Mouse (Mus musculus) A20 (cell line): ENCODE measurements at regions not wholly inside any gene's neighbourhood (a gene's known extent, or its start where the extent isn't known, plus 50 kb on each side); places are given as distances from the start of the nearest gene placed in this dataset.

Experiments
- DNase-seq: peaks from one replicate; pipeline ENCODE4 v3.0.0-alpha.2; 2011; ENCODE audit warnings: low read depth, low spot score

DNA sequence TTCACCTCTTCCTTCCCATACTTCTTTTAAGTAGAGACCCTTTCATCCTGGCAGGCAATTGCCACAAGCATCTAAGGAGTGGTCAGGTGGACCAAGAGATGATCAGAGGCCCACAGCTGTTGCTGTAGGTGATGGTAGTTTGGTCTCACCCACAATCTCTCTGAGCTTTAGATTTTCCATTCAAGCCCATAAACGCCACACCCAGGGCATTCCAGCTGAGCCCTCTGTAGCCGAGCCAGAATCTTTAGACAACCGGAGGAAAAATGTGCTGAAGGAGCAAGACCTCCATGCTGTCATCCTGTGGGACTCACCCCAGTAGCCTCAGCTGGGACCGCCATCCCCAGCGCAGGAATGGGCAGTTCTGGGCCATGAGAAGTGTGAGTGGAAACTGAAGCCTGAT is 93.7 kb upstream of the Dlx2 start:
- DNase-seq, result no peak

GRCm38 (mm10) chr2:71644038-71644470 is 97.5 kb upstream of the Dlx2 start:
- DNase-seq, result no peak

DNA sequence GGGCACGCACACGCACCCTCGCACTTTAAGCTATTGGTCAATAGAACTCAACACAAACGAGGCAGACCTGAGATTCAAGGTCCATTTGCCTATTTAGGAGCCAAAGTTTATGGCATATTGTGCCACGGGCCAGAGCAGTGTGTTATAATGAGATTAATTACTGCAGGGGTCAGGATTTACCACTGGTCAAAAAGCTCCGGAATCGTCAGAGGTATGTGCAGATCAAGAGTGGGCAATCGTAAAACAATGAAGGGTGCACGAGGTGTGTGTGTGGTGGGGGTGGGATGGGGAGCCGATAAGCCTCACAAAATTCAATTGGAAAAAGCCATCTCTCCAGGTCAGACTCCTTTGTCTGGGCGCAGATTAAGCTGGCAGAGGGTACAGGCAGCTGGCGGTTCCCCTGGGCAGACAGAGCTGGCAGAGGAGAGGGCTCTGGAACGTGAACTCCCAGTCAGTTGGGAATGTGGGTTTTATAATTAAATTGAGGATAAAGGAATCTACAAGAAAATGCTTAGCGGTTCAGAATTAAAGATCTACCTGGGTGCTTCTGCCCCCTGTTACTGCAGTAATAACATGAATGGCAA is 97.4 kb upstream of the Itga6 start:
- DNase-seq, result no peak

DNA sequence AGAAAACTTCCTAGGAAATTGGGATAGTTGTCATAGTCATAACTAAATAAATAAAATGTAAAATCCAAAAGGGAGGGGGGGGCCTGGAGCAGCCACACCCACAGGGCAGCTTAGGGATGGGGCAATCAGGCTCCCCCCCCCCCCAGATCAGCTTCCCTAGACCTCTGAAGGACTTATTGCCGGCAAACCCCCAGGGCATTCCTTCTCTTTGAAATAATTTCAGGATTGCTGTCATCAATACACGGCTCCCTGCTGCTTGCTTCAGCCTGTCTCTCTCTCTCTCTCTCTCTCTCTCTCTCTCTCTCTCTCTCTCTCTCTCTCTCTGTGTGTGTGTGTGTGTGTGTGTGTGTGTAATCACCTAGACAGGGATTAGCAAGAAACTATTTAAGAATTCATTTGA is 93.8 kb upstream of the Itga6 start:
- DNase-seq, result no peak

- peak; percentile 30 for DNase-seq
Observed at GRCm38 (mm10) chr2:71652261-71652801, 93.1 kb upstream of the Itga6 start.

DNA sequence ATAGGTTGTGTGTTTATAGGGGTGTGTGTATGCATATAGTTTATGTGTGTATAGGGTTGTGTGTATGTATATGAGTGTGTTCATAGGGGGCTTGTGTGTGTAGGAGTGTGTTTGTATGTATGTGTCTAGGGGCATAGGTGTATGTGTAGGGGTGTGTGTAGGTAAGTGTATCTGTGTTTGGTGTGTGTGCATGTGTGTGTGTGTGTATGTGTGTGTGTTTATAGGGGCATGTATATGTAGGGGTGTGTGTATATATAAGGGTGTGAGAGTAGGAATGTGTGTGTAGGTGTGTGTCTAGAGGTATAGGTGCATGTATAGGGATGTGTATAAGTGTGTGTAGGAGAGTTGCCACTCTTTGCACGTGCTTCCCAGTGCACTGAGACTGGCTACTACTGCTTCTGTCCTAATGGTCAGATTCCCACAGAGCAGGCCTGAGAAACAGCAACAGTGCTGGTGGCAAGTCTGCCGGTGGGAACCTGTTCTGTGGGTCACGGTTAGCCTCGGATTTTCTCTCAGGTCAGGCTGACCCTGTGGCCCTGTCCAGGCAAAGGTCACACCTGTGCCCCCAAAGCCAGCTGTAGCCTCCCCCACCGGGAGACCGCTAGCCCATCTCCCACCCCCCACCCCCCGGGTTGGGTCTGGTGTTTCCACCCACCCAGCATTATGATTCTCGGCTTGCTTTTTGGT is 90.5 kb upstream of the Itga6 start:
- no peak for DNase-seq

DNA sequence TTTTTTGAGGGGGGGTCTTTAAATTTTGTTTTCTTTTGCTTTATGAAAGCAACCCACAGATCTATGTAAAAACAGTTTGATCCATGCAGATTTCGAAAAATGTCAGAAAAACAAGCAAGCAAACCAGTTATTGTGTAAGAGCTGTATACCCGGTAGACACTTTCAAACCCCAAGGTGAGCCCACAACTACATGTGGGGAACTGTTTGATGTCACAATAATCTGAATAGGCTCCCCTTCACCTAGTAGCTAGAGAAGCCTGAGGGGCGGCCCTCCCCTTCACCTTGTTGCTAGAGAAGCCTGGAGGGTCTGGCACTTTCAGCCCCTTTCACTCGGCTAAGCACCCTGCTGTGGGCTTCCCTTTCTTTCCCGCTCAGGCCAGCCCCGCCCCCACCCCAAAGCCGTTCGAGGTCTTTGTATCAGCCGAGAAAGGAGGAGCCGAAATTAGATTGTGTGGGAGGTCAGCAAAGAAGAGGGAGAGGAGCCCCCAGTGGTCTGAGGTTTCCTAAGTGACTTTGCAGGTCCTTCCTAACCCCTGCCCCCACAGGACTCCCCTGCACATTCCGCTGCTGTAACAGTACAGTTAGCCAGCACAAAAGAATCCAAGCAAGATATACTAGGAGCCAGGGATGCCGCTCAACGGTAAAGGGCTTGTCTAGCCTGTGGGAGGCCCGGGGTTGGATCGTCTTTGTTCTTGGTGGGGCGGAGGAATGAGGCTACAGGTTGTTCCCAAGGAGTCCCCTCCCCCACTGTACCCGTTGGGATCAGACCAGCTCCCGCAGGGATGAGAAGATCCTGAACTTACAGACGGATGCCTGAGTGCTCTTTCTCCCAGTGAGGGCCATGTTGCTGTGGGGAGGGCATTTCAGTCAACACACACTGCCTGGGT is 89.7 kb upstream of the Itga6 start:
- no peak for DNase-seq

- DNase-seq, result no peak
Observed at GRCm38 (mm10) chr2:71656611-71657244, 88.7 kb upstream of the Itga6 start.

- no peak for DNase-seq
Observed at GRCm38 (mm10) chr2:71661438-71661837, 84.0 kb upstream of the Itga6 start.

DNA sequence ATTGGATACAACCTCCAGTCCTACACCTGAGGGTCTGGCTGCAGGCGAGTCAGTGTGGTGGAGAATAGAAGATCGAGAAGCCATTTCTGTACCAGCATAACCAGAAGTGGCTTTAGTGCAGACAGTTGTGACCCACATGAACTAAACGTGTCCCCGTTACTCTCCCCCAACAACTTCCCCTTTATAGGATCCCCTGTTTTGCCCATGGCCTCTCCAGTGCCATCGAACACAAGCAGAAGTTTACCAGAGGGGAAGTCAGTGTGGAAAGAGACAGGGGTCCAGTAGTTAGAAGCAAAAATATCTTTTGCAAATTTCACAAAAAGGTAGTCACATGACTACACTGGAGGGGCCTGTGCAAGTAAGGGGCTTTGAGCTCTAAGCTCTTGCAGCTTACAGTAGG is 83.4 kb upstream of the Itga6 start:
- peak; percentile 39 for DNase-seq

DNA sequence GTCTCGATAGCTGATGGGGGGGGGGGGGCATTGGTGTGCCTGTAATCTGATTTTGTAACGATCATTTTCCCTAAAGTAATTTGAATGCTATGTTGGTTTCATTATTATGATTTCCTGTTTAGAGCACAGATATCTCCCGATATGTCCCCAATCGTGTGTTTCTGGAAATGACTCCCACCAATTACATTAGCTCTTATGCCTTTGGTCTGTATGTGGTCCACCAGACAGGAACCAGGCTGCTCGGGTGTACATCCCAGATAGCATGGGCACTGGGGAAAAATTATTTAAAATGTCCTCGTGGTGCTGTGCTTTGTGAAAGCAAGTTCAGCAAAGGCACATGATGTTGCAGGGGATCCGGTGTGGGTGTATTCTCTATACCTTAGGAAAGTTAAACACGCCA is 82.0 kb upstream of the Itga6 start:
- no peak for DNase-seq

DNA sequence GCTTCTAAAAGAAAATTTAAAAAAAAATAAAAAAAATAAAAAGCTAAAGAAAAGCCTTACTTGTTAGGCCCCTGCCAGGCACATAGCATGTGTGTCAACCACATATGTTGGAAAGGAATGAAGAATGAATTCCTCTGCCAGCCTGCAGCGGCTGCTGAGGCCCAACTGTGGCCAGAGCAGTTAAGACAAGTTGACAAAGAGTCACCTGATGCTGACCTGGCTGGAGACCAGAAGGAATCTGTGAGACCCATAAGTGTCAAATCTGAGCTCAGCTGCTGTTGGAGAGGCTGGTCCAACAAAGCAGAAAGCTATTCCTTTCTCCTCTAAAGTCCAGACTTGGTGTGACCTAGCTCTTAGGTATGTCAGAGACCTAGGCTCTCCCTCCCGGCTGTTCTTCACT is 78.5 kb upstream of the Itga6 start:
- DNase-seq, result no peak

DNA sequence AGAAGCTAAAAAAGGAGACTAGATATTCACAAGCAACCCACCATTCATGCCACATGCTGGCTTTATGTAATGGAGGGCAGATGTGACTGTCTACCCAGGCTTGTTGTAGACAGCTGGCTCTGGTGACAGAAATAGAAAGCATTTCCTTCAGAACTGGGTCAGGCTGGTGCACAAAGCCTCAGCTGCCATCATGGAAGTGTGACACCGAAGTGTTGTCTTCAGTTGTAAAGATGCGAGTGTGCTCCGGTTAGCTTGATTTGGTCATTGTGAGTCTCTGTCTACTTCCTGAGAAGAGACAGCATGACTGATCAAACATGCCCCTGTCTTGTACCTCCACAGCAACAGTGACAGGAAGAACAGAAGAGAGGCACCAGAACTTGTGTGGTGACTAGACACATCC is 77.7 kb upstream of the Itga6 start:
- no peak for DNase-seq

DNA sequence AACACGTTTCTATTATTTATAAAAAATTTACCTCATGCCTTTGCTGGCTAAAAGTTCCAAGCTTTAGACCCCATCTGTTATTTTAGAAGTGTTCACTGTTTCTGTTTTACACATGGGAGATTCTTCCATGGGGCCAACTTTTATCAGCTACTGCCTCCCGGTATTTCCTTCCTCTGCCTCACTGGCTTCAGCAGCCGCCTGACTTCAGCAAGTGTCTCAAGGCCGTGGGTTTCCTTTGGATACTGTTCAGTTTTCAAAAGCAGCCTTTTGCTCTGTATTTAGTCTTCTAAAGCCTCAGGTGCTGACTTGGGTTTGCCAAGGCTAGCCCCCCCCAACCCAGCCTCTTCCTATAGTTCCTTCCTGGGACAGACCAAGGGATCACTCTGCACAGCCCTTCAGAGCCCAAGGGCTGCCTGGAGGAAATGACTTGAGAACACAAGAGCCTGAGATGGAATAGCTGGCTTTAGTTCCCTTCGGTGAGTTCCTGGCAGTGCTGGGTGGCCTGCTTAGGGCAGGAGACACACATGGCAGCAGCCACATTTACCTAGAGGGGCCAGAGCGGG is 75.1 kb upstream of the Itga6 start:
- no peak for DNase-seq

- DNase-seq, result no peak
Observed at GRCm38 (mm10) chr2:71670882-71671281, 74.5 kb upstream of the Itga6 start.

- no peak for DNase-seq
Observed at GRCm38 (mm10) chr2:71673087-71673920, 72.1 kb upstream of the Itga6 start.

- DNase-seq, result no peak
Observed at GRCm38 (mm10) chr2:71680746-71681145, 64.7 kb upstream of the Itga6 start.

DNA sequence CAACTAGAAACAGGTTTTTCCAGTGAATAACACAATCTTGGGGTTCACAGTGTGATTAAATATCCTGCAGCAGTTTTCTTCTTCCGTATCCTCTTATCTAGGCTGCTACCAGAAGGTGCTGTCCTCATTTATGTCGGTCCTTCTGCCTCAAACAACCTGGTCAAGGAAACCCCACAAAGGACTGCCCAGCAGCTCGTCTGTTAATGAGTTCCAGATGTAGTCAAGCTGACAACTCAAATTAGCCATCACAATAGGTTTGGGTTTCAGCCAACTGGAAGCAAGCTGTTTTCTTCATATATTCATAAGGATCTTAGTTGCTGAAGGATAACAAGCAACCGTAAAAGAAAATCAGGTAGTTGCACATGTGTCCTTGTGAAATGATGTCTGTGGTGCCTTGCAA is 64.3 kb upstream of the Itga6 start:
- no peak for DNase-seq

DNA sequence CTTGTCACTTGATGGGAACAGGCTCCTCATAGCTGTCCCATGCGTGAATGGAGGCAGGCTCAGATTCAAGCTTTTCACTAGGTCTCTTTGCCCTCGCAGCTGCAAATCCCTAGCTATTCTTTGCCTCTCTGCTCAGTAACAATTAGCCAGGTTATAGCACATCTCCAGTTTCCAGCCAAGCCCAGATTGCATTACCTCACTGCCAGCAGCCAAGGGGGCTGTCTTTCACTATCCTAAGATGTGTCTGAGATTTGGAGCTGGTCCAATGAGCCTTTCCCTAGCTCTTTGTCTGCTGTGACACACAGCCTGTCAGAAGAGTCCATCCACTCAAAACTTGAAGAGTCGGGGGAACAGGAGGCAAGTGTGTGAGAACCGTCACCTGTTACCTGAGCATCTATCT is 62.0 kb upstream of the Itga6 start:
- DNase-seq, result no peak

DNA sequence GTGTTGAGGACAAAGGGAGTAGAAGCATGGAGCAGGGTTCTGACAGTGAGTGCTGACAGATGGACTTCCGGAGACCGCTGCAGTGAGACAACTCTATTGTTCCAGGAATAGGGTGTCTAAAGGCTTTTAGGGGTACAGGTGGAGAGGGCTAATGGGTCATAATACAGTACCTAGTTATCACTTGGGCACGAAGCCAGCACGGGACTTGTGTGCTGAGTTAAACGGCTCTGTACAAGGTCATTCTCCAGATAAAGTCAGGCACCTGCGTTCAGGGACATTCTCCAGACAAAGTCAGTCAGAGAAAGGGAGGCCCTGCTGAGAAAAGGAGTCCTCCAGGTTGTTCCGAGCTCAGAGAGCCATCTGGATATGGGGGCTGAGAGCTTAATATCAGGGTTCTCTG is 60.2 kb upstream of the Itga6 start:
- DNase-seq, result no peak

- no peak for DNase-seq
Observed at GRCm38 (mm10) chr2:71689041-71689440, 56.4 kb upstream of the Itga6 start.
